Mouse (Mus musculus) embryonic facial prominence, embryonic 12.5 days (tissue): ENCODE measurements at regions not wholly inside any gene's neighbourhood (a gene's known extent, or its start where the extent isn't known, plus 50 kb on each side); places are given as distances from the start of the nearest gene placed in this dataset.
A peak's percentile ranks its signal among the peaks of the same experiment; 100 is the strongest.

ENCODE experiments used
- ATAC-seq: fragments of 200-750 bp; cut with Nextera tagmentation; 2 replicates; pipeline ENCODE4 v1.8.0; 2017; ENCODE audit not compliant: insufficient number of reproducible peaks, insufficient read depth, low FRiP score, low TSS enrichment
- H3K27ac ChIP-seq: fragments of 300-500 bp; sonication (generic); 2 replicates; pipeline ENCODE4 v1.5.1; 2016; ENCODE audit warnings: mild to moderate bottlenecking
- H3K27me3 ChIP-seq: fragments of 300-500 bp; sonication (generic); 2 replicates; pipeline ENCODE4 v1.6.1; 2016; ENCODE audit warnings: mild to moderate bottlenecking, moderate library complexity
- H3K36me3 ChIP-seq: fragments of 300-500 bp; sonication (generic); 2 replicates; pipeline ENCODE4 v1.6.1; 2016; ENCODE audit warnings: mild to moderate bottlenecking
- H3K4me1 ChIP-seq: fragments of 300-500 bp; sonication (generic); 2 replicates; pipeline ENCODE4 v1.6.1; 2016
- H3K4me2 ChIP-seq: fragments of 300-500 bp; sonication (generic); replicated peaks from 2 replicates; pipeline ENCODE4 v1.6.1; 2016; ENCODE audit warnings: mild to moderate bottlenecking, moderate library complexity
- H3K4me3 ChIP-seq: fragments of 300-500 bp; sonication (generic); 2 replicates; pipeline ENCODE4 v1.5.1; 2016; ENCODE audit warnings: mild to moderate bottlenecking
- H3K9ac ChIP-seq: fragments of 300-500 bp; sonication (generic); 2 replicates; pipeline ENCODE4 v1.6.1; 2016; ENCODE audit warnings: mild to moderate bottlenecking, moderate library complexity
- H3K9me3 ChIP-seq: fragments of 300-500 bp; sonication (generic); 2 replicates; pipeline ENCODE4 v1.6.1; 2016; ENCODE audit warnings: mild to moderate bottlenecking, moderate library complexity
- WGBS: fragments of 180-500 bp; shearing (Covaris S2); methylation state at CpG from one replicate; pipeline ENCODE4 v1.1.7; 2016; 5-methylcytosine and 5-hydroxymethylcytosine counted together

DNA sequence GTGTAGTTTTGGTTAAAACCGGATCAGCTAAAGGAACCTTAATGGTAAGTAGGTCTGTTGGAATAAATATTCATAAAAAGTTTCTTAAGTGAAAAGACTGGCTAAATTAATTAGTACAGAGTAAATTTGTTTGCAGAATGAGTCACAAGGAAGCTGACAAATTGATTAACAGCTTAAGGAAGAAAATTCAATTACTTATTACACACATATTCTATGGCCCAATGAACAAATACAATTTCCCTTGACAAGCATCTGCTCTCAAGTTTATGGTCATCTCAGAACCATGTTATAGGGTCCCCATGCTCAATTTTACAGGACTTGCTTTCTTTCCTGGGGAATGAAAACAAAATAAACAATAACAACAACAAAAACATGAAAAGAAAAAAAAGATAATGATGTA, 231.4 kb upstream of the Frg1 start:
- no peak overlapping the region for H3K27ac ChIP-seq

GRCm38 (mm10) chr8:41644626-41645025, 227.8 kb upstream of the Frg1 start:
- H3K36me3 ChIP-seq = no peaks in the 10 kb centered on the region
- no peaks in the 10 kb centered on the region for H3K9me3 ChIP-seq
- H3K27ac ChIP-seq = no peak overlapping the region
- H3K4me2 ChIP-seq = no peak overlapping the region
- 44% methylated on average over 5 of the region's 5 CpGs for WGBS
- no peak for ATAC-seq
- no peaks in the 10 kb centered on the region for H3K4me1 ChIP-seq
- no peak overlapping the region for H3K4me3 ChIP-seq
- H3K9ac ChIP-seq = no peak overlapping the region
- H3K27me3 ChIP-seq = no peaks in the 10 kb centered on the region

More for the DNA sequence above, 231.4 kb upstream of the Frg1 start:
- ATAC-seq = no peak
- no peaks in the 10 kb centered on the region for H3K36me3 ChIP-seq
- H3K4me3 ChIP-seq = no peak overlapping the region
- no peaks in the 10 kb centered on the region for H3K9me3 ChIP-seq
- no peaks in the 10 kb centered on the region for H3K4me1 ChIP-seq
- no peak overlapping the region for H3K9ac ChIP-seq
- no peak overlapping the region for H3K4me2 ChIP-seq
- 93% methylated on average over 1 of the region's 1 CpGs for WGBS
- no peaks in the 10 kb centered on the region for H3K27me3 ChIP-seq

GRCm38 (mm10) chr8:41623841-41624240, 207.0 kb upstream of the Frg1 start:
- Histone ChIP-seq H3K4me3 (no peak overlapping the region), H3K9me3 (no peaks in the 10 kb centered on the region), H3K36me3 (no peaks in the 10 kb centered on the region), H3K9ac (no peak overlapping the region), H3K4me1 (no peaks in the 10 kb centered on the region), H3K27me3 (no peaks in the 10 kb centered on the region), H3K4me2 (no peak overlapping the region), H3K27ac (no peak overlapping the region)
- 82% methylated on average over 4 of the region's 4 CpGs for WGBS
- no peak for ATAC-seq

DNA sequence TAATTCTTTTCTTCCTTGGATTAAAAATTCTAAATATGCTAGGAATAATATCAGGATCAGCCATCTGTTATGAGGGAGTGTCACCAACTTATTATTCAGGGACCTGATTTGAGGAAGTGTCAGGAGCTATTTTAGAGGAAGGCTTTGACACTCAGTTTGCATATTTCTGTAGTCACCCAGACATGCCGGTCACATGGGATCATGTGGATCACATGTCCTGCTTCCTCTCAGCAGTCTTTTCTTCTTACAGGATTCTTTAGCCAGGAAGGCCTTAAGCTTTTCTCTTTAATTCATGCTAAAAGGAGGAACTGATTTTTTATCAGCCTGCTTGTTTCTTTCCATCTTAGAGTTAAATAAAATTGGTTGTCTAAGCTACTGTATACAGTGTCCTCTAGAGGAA, 183.4 kb upstream of the Frg1 start:
- Histone ChIP-seq H3K4me1 (no peaks in the 10 kb centered on the region), H3K27ac (no peak overlapping the region), H3K9ac (no peak overlapping the region), H3K4me2 (no peak overlapping the region), H3K9me3 (no peaks in the 10 kb centered on the region), H3K4me3 (no peak overlapping the region), H3K27me3 (no peaks in the 10 kb centered on the region), H3K36me3 (no peaks in the 10 kb centered on the region)
- WGBS = 76% methylated on average over 1 of the region's 1 CpGs
- no peak for ATAC-seq

DNA sequence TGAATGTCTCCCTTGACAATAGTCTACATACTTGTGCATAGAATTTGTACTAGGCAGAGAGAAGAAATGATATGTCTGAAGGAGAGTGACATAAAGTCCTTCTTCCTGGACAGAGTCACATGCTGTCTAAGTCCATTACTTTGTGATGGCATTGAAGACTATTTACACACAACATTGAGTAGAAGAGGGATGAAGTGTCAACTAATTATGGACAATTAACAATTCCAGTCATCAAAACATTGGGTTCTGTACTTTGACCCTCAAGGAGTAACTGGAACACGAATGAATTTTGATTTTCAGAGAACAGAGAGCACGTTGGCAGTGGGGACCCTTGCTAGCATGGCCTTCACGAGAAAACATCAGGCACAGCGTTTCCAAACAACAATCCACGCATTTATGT, 177.6 kb upstream of the Frg1 start:
- Histone ChIP-seq H3K27me3 (no peaks in the 10 kb centered on the region), H3K4me3 (no peak overlapping the region), H3K27ac (no peak overlapping the region), H3K4me1 (no peaks in the 10 kb centered on the region), H3K9me3 (no peaks in the 10 kb centered on the region), H3K36me3 (no peaks in the 10 kb centered on the region), H3K9ac (no peak overlapping the region), H3K4me2 (no peak overlapping the region)
- WGBS = 82% methylated on average over 5 of the region's 5 CpGs
- no peak for ATAC-seq

DNA sequence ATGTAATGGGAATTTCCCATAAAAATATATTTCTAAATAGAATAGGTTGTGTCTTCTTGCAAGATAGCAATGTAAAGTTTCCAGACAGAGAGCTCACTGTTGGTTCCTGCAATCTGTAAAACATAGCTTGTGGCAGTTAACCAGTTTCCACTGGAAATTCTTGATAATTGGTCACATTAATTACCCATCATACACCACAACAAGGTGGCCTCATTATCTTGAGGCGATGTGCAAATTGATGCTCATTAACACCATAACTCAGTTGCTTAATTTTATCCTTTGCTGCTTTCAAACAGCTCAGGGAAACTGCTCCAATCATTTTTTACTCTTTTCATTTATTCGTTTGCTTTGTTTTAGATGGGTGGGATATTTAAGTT, 176.8 kb upstream of the Frg1 start:
- Histone ChIP-seq H3K9me3 (no peaks in the 10 kb centered on the region), H3K36me3 (no peaks in the 10 kb centered on the region), H3K4me1 (no peaks in the 10 kb centered on the region), H3K4me3 (no peak overlapping the region), H3K27ac (no peak overlapping the region), H3K4me2 (no peak overlapping the region), H3K27me3 (no peaks in the 10 kb centered on the region), H3K9ac (no peak overlapping the region)
- 70% methylated on average over 2 of the region's 2 CpGs for WGBS
- no peak for ATAC-seq

GRCm38 (mm10) chr8:41592741-41593665, 176.1 kb upstream of the Frg1 start:
- Histone ChIP-seq H3K4me1 (no peaks in the 10 kb centered on the region), H3K27me3 (no peaks in the 10 kb centered on the region), H3K9me3 (no peaks in the 10 kb centered on the region), H3K27ac (no peak overlapping the region), H3K36me3 (no peaks in the 10 kb centered on the region), H3K9ac (no peak overlapping the region), H3K4me3 (no peak overlapping the region), H3K4me2 (no peak overlapping the region)
- no peak for ATAC-seq
- WGBS = 70% methylated on average over 6 of the region's 6 CpGs

DNA sequence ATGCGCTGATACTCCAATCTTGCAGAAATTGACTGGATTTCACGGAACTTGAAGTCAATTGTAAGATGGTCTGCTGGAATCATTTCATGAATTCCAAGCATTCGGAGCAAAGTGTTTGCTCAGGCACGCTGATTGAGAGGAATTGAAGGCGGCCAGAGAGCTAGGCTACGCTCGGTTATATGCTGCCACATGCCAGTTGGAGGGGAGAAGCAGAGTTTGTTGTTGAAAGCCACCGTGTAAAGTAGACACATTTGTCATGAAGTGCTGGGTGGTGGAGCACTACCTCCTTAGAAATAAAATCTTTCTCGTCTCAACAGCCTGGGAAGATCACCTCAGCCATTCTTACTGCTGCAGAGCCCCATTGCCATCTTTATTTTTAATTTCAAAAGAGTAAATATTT, 175.3 kb upstream of the Frg1 start:
- H3K9ac ChIP-seq = no peak overlapping the region
- H3K4me1 ChIP-seq = no peaks in the 10 kb centered on the region
- H3K4me2 ChIP-seq = no peak overlapping the region
- H3K27me3 ChIP-seq = no peaks in the 10 kb centered on the region
- no peak overlapping the region for H3K27ac ChIP-seq
- no peak overlapping the region for H3K4me3 ChIP-seq
- no peaks in the 10 kb centered on the region for H3K36me3 ChIP-seq
- ATAC-seq = no peak
- 71% methylated on average over 9 of the region's 9 CpGs for WGBS
- no peaks in the 10 kb centered on the region for H3K9me3 ChIP-seq

- Histone ChIP-seq H3K9ac (no peak overlapping the region), H3K9me3 (no peaks in the 10 kb centered on the region), H3K27me3 (no peaks in the 10 kb centered on the region), H3K27ac (no peak overlapping the region), H3K4me1 (no peaks in the 10 kb centered on the region), H3K4me3 (no peak overlapping the region), H3K36me3 (no peaks in the 10 kb centered on the region), H3K4me2 (no peak overlapping the region)
- WGBS = 64% methylated on average over 2 of the region's 2 CpGs
- ATAC-seq = no peak
These were observed 171.3 kb upstream of the Frg1 start for GRCm38 (mm10) chr8:41588157-41588556.

GRCm38 (mm10) chr8:41573027-41573885, 156.4 kb upstream of the Frg1 start:
- Histone ChIP-seq H3K27ac (no peak overlapping the region), H3K9ac (no peak overlapping the region), H3K4me1 (no peaks in the 10 kb centered on the region), H3K4me2 (no peak overlapping the region), H3K36me3 (no peaks in the 10 kb centered on the region), H3K9me3 (no peaks in the 10 kb centered on the region), H3K27me3 (no peaks in the 10 kb centered on the region), H3K4me3 (no peak overlapping the region)
- peak; percentile 75 for ATAC-seq
- WGBS = 42% methylated on average over 10 of the region's 10 CpGs

GRCm38 (mm10) chr8:41570566-41570965, 153.7 kb upstream of the Frg1 start:
- 81% methylated on average over 6 of the region's 6 CpGs for WGBS
- Histone ChIP-seq H3K27me3 (no peaks in the 10 kb centered on the region), H3K4me3 (no peak overlapping the region), H3K9me3 (no peaks in the 10 kb centered on the region), H3K4me2 (no peak overlapping the region), H3K36me3 (no peaks in the 10 kb centered on the region), H3K27ac (no peak overlapping the region), H3K4me1 (no peaks in the 10 kb centered on the region), H3K9ac (no peak overlapping the region)
- ATAC-seq = no peak

GRCm38 (mm10) chr8:41561995-41562394, 145.1 kb upstream of the Frg1 start:
- H3K9me3 ChIP-seq = no peaks in the 10 kb centered on the region
- no peak overlapping the region for H3K4me3 ChIP-seq
- no peaks in the 10 kb centered on the region for H3K4me1 ChIP-seq
- H3K36me3 ChIP-seq = no peaks in the 10 kb centered on the region
- H3K9ac ChIP-seq = no peak overlapping the region
- H3K4me2 ChIP-seq = no peak overlapping the region
- no peaks in the 10 kb centered on the region for H3K27me3 ChIP-seq
- H3K27ac ChIP-seq = no peak overlapping the region
- no peak for ATAC-seq
- 70% methylated on average over 14 of the region's 14 CpGs for WGBS
